Mouse (Mus musculus): ENCODE measurements at regions not wholly inside any gene's neighbourhood (a gene's known extent, or its start where the extent isn't known, plus 50 kb on each side); places are given as distances from the start of the nearest gene placed in this dataset.

DNA sequence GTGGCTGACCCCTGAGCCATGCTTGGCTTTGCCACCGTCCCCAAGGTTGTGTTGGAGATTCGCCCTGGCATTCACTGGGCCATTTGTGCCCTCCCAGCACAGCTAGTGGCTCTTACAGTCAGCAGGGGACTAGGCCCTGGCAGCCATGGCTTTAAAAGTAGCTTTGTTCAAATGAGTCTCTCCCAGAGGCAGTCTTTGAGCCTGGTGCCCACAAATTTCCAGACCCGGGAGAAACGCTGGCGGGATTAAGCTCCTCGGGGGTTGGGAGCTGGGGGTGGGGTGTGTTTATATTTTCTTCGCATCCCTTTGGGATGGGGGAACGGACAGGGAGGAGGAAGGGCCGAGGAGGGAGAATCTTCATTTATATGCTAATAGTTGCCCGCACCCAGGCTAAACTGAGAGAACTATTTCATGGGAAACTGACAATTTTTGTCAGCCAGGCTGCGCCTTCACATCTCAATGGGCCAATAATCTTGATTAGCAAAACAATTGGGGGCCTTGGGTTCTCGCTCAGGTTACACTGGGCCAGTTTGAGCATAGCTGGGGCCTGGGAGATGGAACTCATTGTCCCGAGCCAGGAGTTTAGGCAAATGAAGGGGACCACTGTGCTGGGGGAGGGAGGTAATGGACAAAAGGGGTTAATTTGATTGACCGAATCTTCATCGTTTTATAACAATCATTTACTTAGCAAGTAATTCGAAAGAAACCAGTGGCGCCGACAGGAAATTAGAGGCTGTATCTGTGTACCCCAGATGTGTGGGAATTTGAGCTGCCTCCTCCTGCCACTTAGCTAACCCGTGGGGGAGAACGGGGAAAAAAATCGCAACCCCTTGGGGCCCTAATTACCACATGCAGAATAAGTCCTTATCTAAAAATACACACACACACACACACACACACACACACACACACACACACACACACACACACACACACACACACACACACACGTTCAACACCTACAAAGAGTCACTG, 227.7 kb upstream of the Sall1 start:
- DNase-seq (peak; percentile 27), ATAC-seq (ENCODE audit: insufficient read depth) (no peak)
- Histone ChIP-seq H3K4me3 (ENCODE audit: low read depth, low read length) (peak overlapping the region; percentile 30), H3K9me3 (ENCODE audit: low read depth, low read length) (no peaks in the 10 kb centered on the region), H3K9ac (peak overlapping the region; percentile 20; the same call in 1 of the 2 replicates), H3K27me3 (ENCODE audit: insufficient read depth, low read length) (peaks cover 7% of the 10 kb centered on the region), H3K36me3 (ENCODE audit: insufficient read depth) (no peaks in the 10 kb centered on the region), H3K27ac (ENCODE audit: low read depth) (no peak overlapping the region), H3K4me2 (peak overlapping the region; percentile 67), H3K4me1 (ENCODE audit: insufficient read depth) (no peaks in the 10 kb centered on the region)
- no peak for TF ChIP-seq CTCF (IDR thresholded peaks at IDR 0.05; ENCODE audit: low read depth)
- 19% methylated on average over 22 of the region's 22 CpGs for WGBS

DNA sequence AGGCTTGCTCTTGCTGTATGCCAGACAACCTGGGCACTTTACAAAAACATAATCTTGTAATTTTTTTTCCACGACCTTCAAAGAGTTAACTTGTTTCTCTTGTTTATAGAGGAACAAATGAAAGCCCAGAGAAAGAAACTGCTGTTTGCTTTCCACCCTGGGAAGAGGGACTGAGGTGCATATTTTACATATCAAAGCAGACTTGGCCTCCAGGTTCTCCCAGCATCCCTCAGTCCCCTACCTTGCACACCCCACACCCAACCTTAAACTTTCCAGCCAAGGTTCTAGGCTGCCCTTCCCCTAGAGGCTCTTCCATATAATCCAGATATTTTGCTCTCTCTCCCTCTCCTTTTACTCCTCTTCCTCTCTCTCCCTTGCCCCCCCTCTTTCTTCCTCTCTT, 226.0 kb upstream of the Sall1 start:
- ATAC-seq (ENCODE audit: insufficient read depth) (no peak), DNase-seq (no peak)
- Histone ChIP-seq H3K4me2 (no peak overlapping the region), H3K9ac (no peak overlapping the region), H3K27ac (ENCODE audit: low read depth) (no peak overlapping the region), H3K4me3 (ENCODE audit: low read depth, low read length) (no peak overlapping the region), H3K36me3 (ENCODE audit: insufficient read depth) (no peaks in the 10 kb centered on the region), H3K4me1 (ENCODE audit: insufficient read depth) (no peaks in the 10 kb centered on the region), H3K9me3 (ENCODE audit: low read depth, low read length) (no peaks in the 10 kb centered on the region), H3K27me3 (ENCODE audit: insufficient read depth, low read length) (peaks cover 7% of the 10 kb centered on the region)
- TF ChIP-seq CTCF (IDR thresholded peaks at IDR 0.05; ENCODE audit: low read depth), result no peak
- WGBS, result 14% methylated on average over 1 of the region's 1 CpGs

DNA sequence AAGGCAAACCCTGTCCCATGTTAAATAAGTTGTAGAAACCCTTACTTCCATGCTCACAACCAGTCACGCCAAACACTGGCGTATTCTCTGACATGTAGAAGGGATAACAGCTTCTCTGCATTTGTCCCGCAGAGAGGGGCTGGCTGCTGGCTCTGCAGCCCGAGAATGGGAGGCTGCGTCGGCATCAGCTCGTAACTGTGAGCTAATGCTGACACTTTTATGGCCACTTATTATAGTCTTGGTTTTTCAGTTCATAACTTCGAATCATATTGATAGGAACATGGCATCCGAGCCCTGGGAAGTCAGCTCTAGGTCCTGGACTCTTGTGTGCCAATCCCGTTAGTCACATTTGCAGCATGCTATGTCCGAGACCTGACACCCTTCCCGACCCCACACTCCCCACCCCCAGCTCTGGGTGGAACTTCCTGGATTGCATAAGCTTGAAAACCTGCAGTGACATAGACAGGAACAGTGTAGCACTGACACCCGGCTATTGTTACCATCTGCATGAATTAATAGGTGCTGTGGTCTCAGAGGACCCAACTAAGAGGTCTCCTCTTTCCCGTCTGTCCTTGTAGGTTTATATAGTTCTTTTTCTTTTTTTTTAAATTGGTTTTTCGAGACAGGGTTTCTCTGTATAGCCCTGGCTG, 217.3 kb upstream of the Sall1 start:
- H3K27ac ChIP-seq (ENCODE audit: low read depth), result no peak overlapping the region
- no peak overlapping the region for H3K4me2 ChIP-seq
- no peak for DNase-seq
- H3K9me3 ChIP-seq (ENCODE audit: low read depth, low read length), result no peaks in the 10 kb centered on the region
- no peaks in the 10 kb centered on the region for H3K27me3 ChIP-seq (ENCODE audit: insufficient read depth, low read length)
- 61% methylated on average over 15 of the region's 15 CpGs for WGBS
- H3K36me3 ChIP-seq (ENCODE audit: insufficient read depth), result no peaks in the 10 kb centered on the region
- no peaks in the 10 kb centered on the region for H3K4me1 ChIP-seq (ENCODE audit: insufficient read depth)
- no peak for ATAC-seq (ENCODE audit: insufficient read depth)
- no peak overlapping the region for H3K4me3 ChIP-seq (ENCODE audit: low read depth, low read length)
- H3K9ac ChIP-seq, result no peak overlapping the region
- no peak for TF ChIP-seq CTCF (IDR thresholded peaks at IDR 0.05; ENCODE audit: low read depth)

DNA sequence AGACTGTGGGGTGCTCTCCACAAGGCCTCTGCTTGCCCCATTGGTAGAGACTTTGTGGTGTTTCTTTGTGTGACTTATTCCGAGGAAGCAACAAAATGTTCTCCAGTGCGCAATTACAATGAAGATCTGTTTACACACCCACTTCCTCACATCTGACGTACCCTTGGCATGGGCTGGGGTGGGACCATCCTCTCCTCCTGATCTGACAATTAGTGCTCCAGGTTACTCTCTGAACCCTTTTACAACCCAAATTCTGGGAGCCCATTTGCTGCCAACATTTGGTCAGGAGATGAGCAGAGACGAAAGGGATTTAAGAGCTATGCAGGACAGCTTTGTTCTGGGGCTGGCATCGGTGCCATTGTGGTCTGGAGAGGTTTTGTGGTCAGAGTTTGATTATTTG, 215.9 kb upstream of the Sall1 start:
- DNase-seq, result no peak
- no peak overlapping the region for H3K4me2 ChIP-seq

DNA sequence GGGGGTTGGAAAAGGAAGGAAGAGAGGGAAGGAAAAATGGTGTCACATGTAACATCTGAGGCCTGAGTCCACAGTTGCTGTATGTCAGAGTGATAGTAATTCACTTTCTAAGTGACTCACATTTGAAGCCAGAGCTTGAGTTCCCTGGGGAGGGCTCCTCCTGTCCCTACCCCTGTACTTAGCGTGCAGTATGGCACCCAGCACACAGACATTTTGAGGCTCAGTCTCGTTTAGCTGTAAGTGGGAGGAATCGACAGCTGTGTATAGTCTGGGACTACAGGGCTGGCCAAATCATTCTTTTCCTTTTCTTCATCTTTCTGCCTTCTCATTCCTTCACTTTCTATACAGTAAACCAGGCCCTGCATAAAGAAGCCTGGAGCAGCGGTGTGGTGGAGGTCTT, 202.4 kb upstream of the Sall1 start:
- no peaks in the 10 kb centered on the region for H3K36me3 ChIP-seq (ENCODE audit: insufficient read depth)
- H3K9me3 ChIP-seq (ENCODE audit: low read depth, low read length), result no peaks in the 10 kb centered on the region
- no peak for TF ChIP-seq CTCF (IDR thresholded peaks at IDR 0.05; ENCODE audit: low read depth)
- H3K4me2 ChIP-seq, result no peak overlapping the region
- ATAC-seq (ENCODE audit: insufficient read depth), result no peak
- H3K4me1 ChIP-seq (ENCODE audit: insufficient read depth), result no peaks in the 10 kb centered on the region
- no peaks in the 10 kb centered on the region for H3K27me3 ChIP-seq (ENCODE audit: insufficient read depth, low read length)
- H3K27ac ChIP-seq (ENCODE audit: low read depth), result no peak overlapping the region
- 65% methylated on average over 4 of the region's 4 CpGs for WGBS
- H3K9ac ChIP-seq, result no peak overlapping the region
- no peak overlapping the region for H3K4me3 ChIP-seq (ENCODE audit: low read depth, low read length)
- no peak for DNase-seq

More for the DNA sequence above, 215.9 kb upstream of the Sall1 start:
- no peak overlapping the region for H3K9ac ChIP-seq
- 59% methylated on average over 5 of the region's 5 CpGs for WGBS
- H3K4me1 ChIP-seq (ENCODE audit: insufficient read depth), result no peaks in the 10 kb centered on the region
- H3K27ac ChIP-seq (ENCODE audit: low read depth), result no peak overlapping the region
- ATAC-seq (ENCODE audit: insufficient read depth), result no peak
- no peaks in the 10 kb centered on the region for H3K27me3 ChIP-seq (ENCODE audit: insufficient read depth, low read length)
- no peaks in the 10 kb centered on the region for H3K36me3 ChIP-seq (ENCODE audit: insufficient read depth)
- no peak overlapping the region for H3K4me3 ChIP-seq (ENCODE audit: low read depth, low read length)
- no peak for TF ChIP-seq CTCF (IDR thresholded peaks at IDR 0.05; ENCODE audit: low read depth)
- H3K9me3 ChIP-seq (ENCODE audit: low read depth, low read length), result no peaks in the 10 kb centered on the region

DNA sequence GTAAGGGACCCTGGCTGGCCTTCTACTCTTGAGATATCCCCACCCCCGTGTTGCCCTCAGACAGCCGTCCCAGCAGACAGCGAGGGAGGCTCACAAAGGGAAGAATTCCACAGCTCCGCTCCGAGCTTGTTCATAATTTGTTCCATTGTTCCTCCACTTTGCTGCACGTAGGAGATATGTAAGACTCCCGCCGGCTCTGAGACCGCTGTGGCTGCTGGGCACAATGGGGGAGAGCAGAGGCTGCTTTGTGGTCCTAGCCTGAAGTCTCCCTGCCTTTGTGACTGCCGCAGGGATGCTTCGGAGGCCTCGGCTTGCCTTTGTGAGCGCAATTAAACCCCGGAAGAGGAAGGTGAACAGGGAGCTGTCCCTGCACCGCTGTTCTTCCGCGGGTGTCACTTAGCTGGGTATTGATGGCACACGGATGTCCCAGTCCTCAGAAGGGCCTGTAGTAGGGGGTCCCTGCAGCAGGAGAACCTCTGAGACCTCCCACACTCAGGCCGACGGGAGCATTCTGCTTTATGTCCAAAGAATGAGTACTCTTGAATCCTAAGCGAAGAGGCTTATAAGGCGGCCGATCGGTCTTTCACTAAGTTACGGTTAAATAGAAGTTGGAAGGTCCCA, 201.3 kb upstream of the Sall1 start:
- Histone ChIP-seq H3K27me3 (ENCODE audit: insufficient read depth, low read length) (no peaks in the 10 kb centered on the region), H3K9me3 (ENCODE audit: low read depth, low read length) (no peaks in the 10 kb centered on the region), H3K4me2 (peak overlapping the region; percentile 41), H3K4me3 (ENCODE audit: low read depth, low read length) (no peak overlapping the region), H3K4me1 (ENCODE audit: insufficient read depth) (no peaks in the 10 kb centered on the region), H3K36me3 (ENCODE audit: insufficient read depth) (no peaks in the 10 kb centered on the region), H3K9ac (no peak overlapping the region), H3K27ac (ENCODE audit: low read depth) (no peak overlapping the region)
- no peak for ATAC-seq (ENCODE audit: insufficient read depth)
- 29% methylated on average over 25 of the region's 25 CpGs for WGBS
- peak; percentile 30 for DNase-seq
- no peak for TF ChIP-seq CTCF (IDR thresholded peaks at IDR 0.05; ENCODE audit: low read depth)

DNA sequence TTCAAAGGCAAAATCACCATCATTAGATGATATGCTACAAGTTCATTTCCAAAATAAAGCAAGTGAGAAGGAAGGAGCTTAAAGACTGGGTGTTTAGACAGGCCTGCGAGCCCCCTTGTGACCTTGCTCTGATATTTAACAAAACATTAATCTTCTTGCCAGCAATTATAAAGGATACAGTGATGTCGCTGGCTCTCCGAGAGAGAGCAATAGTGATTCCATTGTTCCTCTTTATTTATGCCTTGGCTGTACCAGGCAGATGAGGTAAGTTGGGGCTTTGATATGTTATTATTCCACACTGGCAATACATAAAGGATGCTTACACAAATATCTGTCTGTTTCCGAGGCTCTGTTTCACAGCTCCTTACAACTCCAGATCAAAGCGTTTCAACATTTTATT, 197.7 kb upstream of the Sall1 start:
- Histone ChIP-seq H3K9me3 (ENCODE audit: low read depth, low read length) (no peaks in the 10 kb centered on the region), H3K4me1 (ENCODE audit: insufficient read depth) (no peaks in the 10 kb centered on the region), H3K4me2 (no peak overlapping the region), H3K4me3 (ENCODE audit: low read depth, low read length) (no peak overlapping the region), H3K9ac (no peak overlapping the region), H3K27ac (ENCODE audit: low read depth) (no peak overlapping the region), H3K36me3 (ENCODE audit: insufficient read depth) (no peaks in the 10 kb centered on the region), H3K27me3 (ENCODE audit: insufficient read depth, low read length) (no peaks in the 10 kb centered on the region)
- WGBS, result 30% methylated on average over 5 of the region's 5 CpGs
- no peak for ATAC-seq (ENCODE audit: insufficient read depth)
- peak; percentile 5 for DNase-seq
- no peak for TF ChIP-seq CTCF (IDR thresholded peaks at IDR 0.05; ENCODE audit: low read depth)
